11 mouse cellular contexts compared by ENCODE assay signal in genomic region chr2:165873777-165874176, GRCm38 (mm10). TPM values are rescaled to one million over a fixed set of nuclear protein-coding genes. Genes with fewer than 3 reads are reported as not detected.
DNase-seq lines count a peak whose midpoint lies in the region; ATAC-seq and TF ChIP-seq lines count a peak whose summit lies in the region.
"Had no signal": no experiment of that assay in that cellular context is flagged by ENCODE, and none has a peak within 500 bp of the region (broad histone marks: within the 10 kb centered on the region; RNA-seq: fewer than 3 reads in every experiment).

No protein-coding gene starts in this region.

- peaks cover 6% of the 10 kb centered on the region for H3K79me2 ChIP-seq in heart, adult 2 months (replicated peaks; ENCODE audit: control insufficient read depth, insufficient read depth, low read length)

- WGBS in heart, adult 2 months, result 24% methylated on average over 3 of the region's 3 CpGs
- 79% methylated on average over 3 of the region's 3 CpGs for WGBS in spleen, adult 2 months
- WGBS in limb, embryonic 12.5 days, result 60% methylated on average over 3 of the region's 3 CpGs

- peak overlapping the region; percentile 3; the same call in 1 of the 2 replicates for H3K9ac ChIP-seq in heart, adult 2 months (ENCODE audit: low read depth, low read length)
- H3K9ac ChIP-seq in limb, embryonic 12.5 days (replicated peaks), result no peak overlapping the region
- H3K9ac ChIP-seq: liver, embryonic 15.5 days had no signal

- ATAC-seq in limb, embryonic 12.5 days (ENCODE audit: insufficient number of reproducible peaks, insufficient read depth, low FRiP score, low TSS enrichment, low read depth), result no peak

- no peak for TF ChIP-seq POLR2A in heart, adult 2 months (IDR thresholded peaks at IDR 0.05; ENCODE audit: insufficient read depth, low read depth, low read length)
- no peak for TF ChIP-seq POLR2A in spleen, adult 2 months (IDR thresholded peaks at IDR 0.05; ENCODE audit: low read depth, low read length)

- no peak for TF ChIP-seq CTCF in heart, adult 2 months (IDR thresholded peaks at IDR 0.05)
- TF ChIP-seq CTCF in spleen, adult 2 months (IDR thresholded peaks at IDR 0.05; ENCODE audit: extremely low read depth, insufficient read depth, insufficient read length, insufficient replicate concordance), result no peak

- peaks cover 50% of the 10 kb centered on the region for H3K4me1 ChIP-seq in heart, adult 2 months (ENCODE audit: control insufficient read depth, insufficient read depth, low read length)
- peaks cover 15% of the 10 kb centered on the region for H3K4me1 ChIP-seq in spleen, adult 2 months (ENCODE audit: control insufficient read depth, insufficient read depth, insufficient read length)
- H3K4me1 ChIP-seq in limb, embryonic 12.5 days (replicated peaks), result peaks cover 74% of the 10 kb centered on the region

- H3K36me3 ChIP-seq in heart, adult 2 months (ENCODE audit: control insufficient read depth, insufficient read depth, low read length), result peaks cover 34% of the 10 kb centered on the region
- peaks cover 31% of the 10 kb centered on the region for H3K36me3 ChIP-seq in spleen, adult 2 months (ENCODE audit: control insufficient read depth, insufficient read depth, low read length)
- peaks cover 57% of the 10 kb centered on the region for H3K36me3 ChIP-seq in limb, embryonic 12.5 days

- H3K4me3 ChIP-seq in heart, adult 2 months, result no peak overlapping the region
- H3K4me3 ChIP-seq in spleen, adult 2 months (ENCODE audit: extremely low read depth, insufficient read depth, insufficient read length), result no peak overlapping the region
- H3K4me3 ChIP-seq in limb, embryonic 12.5 days (replicated peaks), result no peak overlapping the region
- H3K4me3 ChIP-seq: liver, embryonic 15.5 days had no signal

- no peaks in the 10 kb centered on the region for H3K9me3 ChIP-seq in limb, embryonic 12.5 days
- H3K9me3 ChIP-seq: G1E; liver, embryonic 15.5 days had no signal

- intact Hi-C loops in heart, adult 2 months (cut with DNase I), result loop anchor here (1.0 kb wide), 1 partner anchor 14 kb away; no protein-coding TSS in a partner anchor
- intact Hi-C loops in heart, postnatal 10 days (cut with DNase I), result loop anchor here (2.0 kb wide), 1 partner anchor 15 kb away; no protein-coding TSS in a partner anchor

- no peak for TF ChIP-seq EP300 in heart, adult 2 months (IDR thresholded peaks at IDR 0.05; ENCODE audit: insufficient read depth, low read depth, low read length)

- no peaks in the 10 kb centered on the region for H3K27me3 ChIP-seq in heart, adult 2 months (ENCODE audit: control insufficient read depth, insufficient read depth, low read length)
- H3K27me3 ChIP-seq in spleen, adult 2 months (ENCODE audit: control insufficient read depth, insufficient read depth, low read length), result no peaks in the 10 kb centered on the region
- H3K27me3 ChIP-seq in limb, embryonic 12.5 days, result no peaks in the 10 kb centered on the region
- H3K27me3 ChIP-seq: liver, embryonic 15.5 days had no signal

- H3K4me2 ChIP-seq in limb, embryonic 12.5 days, result no peak overlapping the region
- H3K4me2 ChIP-seq: liver, embryonic 15.5 days had no signal

- H3K27ac ChIP-seq in heart, adult 2 months, result peak overlapping the region; percentile 98
- H3K27ac ChIP-seq in spleen, adult 2 months (ENCODE audit: insufficient read depth, low read length), result peak overlapping the region; percentile 49
- H3K27ac ChIP-seq in limb, embryonic 12.5 days, result peak overlapping the region; percentile 94

- DNase-seq in heart, adult 2 months, result no peak
- DNase-seq in heart, postnatal 10 days, result no peak
- DNase-seq in spleen, adult 2 months (ENCODE audit: low read depth in 1 of 2, low spot score in 2 of 2), result no peak
- DNase-seq in spleen, adult 12 weeks (ENCODE audit: low spot score), result no peak
- peak; percentile 40 for DNase-seq in testis, postnatal 10 days (ENCODE audit: low spot score)
- no peak for DNase-seq in ovary, postnatal 10 days (ENCODE audit: low spot score)
- no peak for DNase-seq in left cerebral cortex, adult 18-20 months (ENCODE audit: low spot score in 2 of 2)
- DNase-seq: right cerebral cortex, postnatal 14 days had no signal

RNA-seq across cellular contexts. Expression of gene Zmynd8, which starts 25.0 kb away (rescaled TPM):
- 10 to 100 TPM; 44.4 to 47.2 TPM for total RNA-seq in heart, adult 2 months (2021)
- 20.4 and 31.2 TPM in 2 replicates for polyA plus RNA-seq in heart, adult 2 months (2012; rRNA removed)
- 10 to 100 TPM; 48.7 to 55.5 TPM for total RNA-seq in heart, postnatal 10 days (2021)
- 25.0 and 25.4 TPM in 2 replicates for polyA plus RNA-seq in spleen, adult 2 months (2012; rRNA removed)
- 55.3 and 57.0 TPM in 2 replicates for polyA plus RNA-seq in limb, embryonic 12.5 days (2016; fragmentation: Nextera tagmentation; extraction: Ambion mirVana)
- total RNA-seq in left cerebral cortex, adult 18-20 months (2021), result 100 to 1,000 TPM; 150 to 151 TPM
